Mouse (Mus musculus): ENCODE measurements around the gene Ly6g6f. TPM values are rescaled to one million over a fixed set of nuclear protein-coding genes. Genes with fewer than 3 reads are reported as not detected.

Ly6g6f gene
- total and polyA plus RNA-seq, 3 experiments, result 0.88 to 3.0 TPM; not detected in 1

DNA sequence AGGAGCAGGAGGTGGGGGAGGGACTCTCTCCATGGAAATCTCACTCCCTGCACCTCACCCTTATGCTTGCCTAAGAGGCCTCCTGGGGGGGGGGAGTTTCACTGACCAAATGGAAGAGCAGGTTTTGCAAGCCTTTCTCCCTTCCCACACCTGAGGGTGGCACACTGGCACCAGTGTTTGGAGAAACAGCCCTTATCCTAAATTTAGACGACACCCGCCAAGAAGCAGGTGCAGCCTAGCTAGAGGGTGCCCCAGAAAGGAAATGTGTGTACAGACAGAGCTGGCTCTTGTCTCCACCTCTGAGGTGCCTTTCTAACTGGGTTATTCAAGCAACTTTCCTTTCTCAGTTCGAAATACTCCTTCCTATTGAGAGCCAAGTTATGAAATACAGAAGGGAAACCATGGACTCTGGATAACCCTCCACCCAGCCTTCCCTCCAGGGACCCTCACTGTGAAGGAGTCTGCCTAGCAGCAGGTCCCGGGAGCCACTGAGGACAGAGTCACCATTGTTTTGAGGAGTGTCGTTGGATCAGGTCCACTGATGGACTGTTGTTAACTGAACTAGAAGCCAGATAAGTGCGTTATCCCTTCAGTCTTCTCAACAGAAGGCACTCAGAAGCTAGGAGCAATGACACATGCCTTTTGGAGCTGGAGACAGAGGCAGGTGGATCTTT is 14.7 kb downstream of the Ly6g6f start:
- Histone ChIP-seq H3K9me3 (replicated peaks; ENCODE audit: insufficient read depth, low read length) (no peaks in the 10 kb centered on the region), H3K27ac (ENCODE audit: control insufficient read depth, low read depth, low read length) (no peak overlapping the region), H3K9ac (ENCODE audit: control insufficient read depth, low read depth, low read length, poor library complexity, severe bottlenecking) (no peak overlapping the region), H3K27me3 (ENCODE audit: control insufficient read depth in 1 of 2, insufficient read depth in 2 of 2, low read length in 2 of 2) (no peaks in the 10 kb centered on the region), H3K79me2 (ENCODE audit: control insufficient read depth, insufficient read depth, low read length, poor library complexity) (no peaks in the 10 kb centered on the region), H3K36me3 (ENCODE audit: control insufficient read depth in 1 of 2, insufficient read depth in 2 of 2, low read length in 2 of 2) (no peaks in the 10 kb centered on the region; a peak in 1 of 4 replicates), H3K4me1 (ENCODE audit: control insufficient read depth in 1 of 2, insufficient read depth in 2 of 2, low read length in 2 of 2) (peaks cover 0 to 16% of the 10 kb centered on the region in 2 experiments; a peak in 3 of 4 replicates), H3K4me3 (ENCODE audit: control insufficient read depth in 1 of 2, insufficient read depth in 1 of 2, low read depth in 2 of 2, low read length in 2 of 2) (no peak overlapping the region)
- no peak for DNase-seq (ENCODE audit: low read depth, low spot score)
- TF ChIP-seq MYB (IDR thresholded peaks at IDR 0.05; ENCODE audit: low read depth, low read length) (0 out of 2 replicates have a peak, but pooled peaks have one; percentile 8), ZKSCAN1 (IDR thresholded peaks at IDR 0.05; ENCODE audit: low read depth, low read length) (no peak)

DNA sequence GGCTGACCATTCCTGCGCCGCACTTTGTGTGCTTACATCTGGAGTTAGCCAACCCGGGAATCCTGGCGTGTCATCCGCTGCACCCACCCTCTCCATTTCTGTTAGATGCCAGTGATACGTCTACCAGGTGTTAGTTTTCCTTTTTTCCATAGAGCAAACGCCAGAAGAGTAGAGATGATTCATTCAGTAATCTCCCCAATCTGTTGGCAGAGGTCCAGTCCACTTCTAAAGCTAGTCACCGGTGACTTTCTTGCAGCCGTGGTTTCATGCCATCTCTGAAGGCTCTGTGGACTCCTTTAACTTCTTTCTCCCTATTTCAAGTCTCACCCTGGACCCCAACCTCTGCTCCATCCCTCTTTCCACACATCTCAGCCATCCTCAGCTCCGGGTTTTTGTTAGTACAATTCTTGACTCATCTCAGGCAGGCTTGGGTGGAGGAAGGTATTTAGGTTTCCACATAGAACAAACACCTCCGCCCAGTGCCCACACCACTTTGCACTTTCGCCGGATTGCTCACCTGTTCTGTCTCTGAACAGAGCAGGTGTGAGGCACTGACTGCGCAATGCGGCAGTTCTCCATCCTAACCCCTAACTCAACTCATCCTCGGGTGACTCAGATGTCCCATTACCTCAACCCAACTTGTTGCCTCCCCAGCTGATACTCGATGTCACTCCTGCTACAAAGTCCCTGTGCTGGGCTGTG is 17.0 kb downstream of the Ly6g6f start:
- H3K4me1 ChIP-seq (ENCODE audit: control insufficient read depth in 1 of 2, insufficient read depth in 2 of 2, low read length in 2 of 2), result peaks cover 0 to 16% of the 10 kb centered on the region in 2 experiments; a peak in 3 of 4 replicates
- H3K36me3 ChIP-seq (ENCODE audit: control insufficient read depth in 1 of 2, insufficient read depth in 2 of 2, low read length in 2 of 2), result no peaks in the 10 kb centered on the region; a peak in 1 of 4 replicates
- no peak overlapping the region for H3K4me3 ChIP-seq (ENCODE audit: control insufficient read depth in 1 of 2, insufficient read depth in 1 of 2, low read depth in 2 of 2, low read length in 2 of 2)

DNA sequence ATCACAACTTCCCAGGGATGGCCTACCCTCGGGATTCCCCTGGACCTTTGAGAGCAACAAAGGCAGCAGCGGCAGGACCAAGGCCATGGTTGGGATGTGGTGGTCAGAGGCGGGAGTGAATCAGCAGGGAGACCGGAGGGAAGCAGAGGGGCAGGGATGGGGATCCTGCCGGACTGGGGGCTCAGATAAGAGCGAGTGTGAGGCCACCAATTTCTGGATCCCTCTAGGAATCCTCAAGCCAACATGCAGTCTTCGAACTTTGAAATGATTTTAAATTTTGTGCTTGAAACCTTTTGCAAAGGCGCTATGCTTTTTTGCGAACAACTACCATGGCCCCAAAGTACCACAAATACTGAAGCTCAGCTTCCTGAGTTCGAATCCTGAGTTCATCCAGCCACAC is 19.3 kb downstream of the Ly6g6f start, which contains the start of gene Mpig6b:
Mpig6b (minus strand) TSS at position 101 of the 400 bp plus-strand sequence.
- Histone ChIP-seq H3K9ac (ENCODE audit: control insufficient read depth, low read depth, low read length, poor library complexity, severe bottlenecking) (no peak within 1 kb of the TSS), H3K9me3 (replicated peaks; ENCODE audit: insufficient read depth, low read length) (no peaks in the 10 kb centered on the region), H3K4me3 (ENCODE audit: control insufficient read depth in 1 of 2, insufficient read depth in 1 of 2, low read depth in 2 of 2, low read length in 2 of 2) (no peak within 1 kb of the TSS), H3K79me2 (ENCODE audit: control insufficient read depth, insufficient read depth, low read length, poor library complexity) (no peaks in the 10 kb centered on the region), H3K4me1 (ENCODE audit: control insufficient read depth in 1 of 2, insufficient read depth in 2 of 2, low read length in 2 of 2) (peaks cover 0 to 15% of the 10 kb centered on the region in 2 experiments; a peak in 3 of 4 replicates), H3K27me3 (ENCODE audit: control insufficient read depth in 1 of 2, insufficient read depth in 2 of 2, low read length in 2 of 2) (no peaks in the 10 kb centered on the region), H3K36me3 (ENCODE audit: control insufficient read depth in 1 of 2, insufficient read depth in 2 of 2, low read length in 2 of 2) (no peaks in the 10 kb centered on the region; a peak in 1 of 4 replicates), H3K27ac (ENCODE audit: control insufficient read depth, low read depth, low read length) (no peak within 1 kb of the TSS)
- TF ChIP-seq POLR2AphosphoS2 (IDR thresholded peaks at IDR 0.05; ENCODE audit: low read length), result no peak
- no peak for TF ChIP-seq MAX (IDR thresholded peaks at IDR 0.05; ENCODE audit: low read length)
- TF ChIP-seq MAZ (IDR thresholded peaks at IDR 0.05; ENCODE audit: low read depth, low read length), result no peak
- TF ChIP-seq JUND (IDR thresholded peaks at IDR 0.05; ENCODE audit: low read depth, low read length), result no peak
- no peak for TF ChIP-seq SIN3A (IDR thresholded peaks at IDR 0.05; ENCODE audit: low read length)
- TF ChIP-seq RAD21 (IDR thresholded peaks at IDR 0.05; ENCODE audit: low read depth, low read length), result no peak
- TF ChIP-seq NELFE (IDR thresholded peaks at IDR 0.05; ENCODE audit: low read depth, low read length), result no peak
- TF ChIP-seq MXI1 (IDR thresholded peaks at IDR 0.05; ENCODE audit: low read depth, low read length), result no peak
- no peak for TF ChIP-seq GATA1 (IDR thresholded peaks at IDR 0.05; ENCODE audit: low read depth, low read length)
- TF ChIP-seq ZNF384 (IDR thresholded peaks at IDR 0.05; ENCODE audit: low read depth, low read length), result no peak
- TF ChIP-seq MAFK (IDR thresholded peaks at IDR 0.05; ENCODE audit: borderline replicate concordance, low read depth, low read length), result no peak
- no peak for TF ChIP-seq ETS1 (IDR thresholded peaks at IDR 0.05; ENCODE audit: low read depth, low read length)
- TF ChIP-seq POLR2AphosphoS5 (IDR thresholded peaks at IDR 0.05; ENCODE audit: borderline replicate concordance, low read depth, low read length), result no peak
- TF ChIP-seq ELF1 (IDR thresholded peaks at IDR 0.05; ENCODE audit: low read depth, low read length), result no peak
- no peak for TF ChIP-seq POLR2A (IDR thresholded peaks at IDR 0.05; ENCODE audit: control insufficient read depth in 1 of 2, insufficient read depth in 1 of 2, low read depth in 1 of 2, low read length in 2 of 2, poor library complexity in 1 of 2)
- TF ChIP-seq GABPA (IDR thresholded peaks at IDR 0.05; ENCODE audit: low read depth, low read length), result no peak
- TF ChIP-seq RCOR1 (IDR thresholded peaks at IDR 0.05; ENCODE audit: low read depth, low read length), result no peak
- no peak for TF ChIP-seq MYB (IDR thresholded peaks at IDR 0.05; ENCODE audit: low read depth, low read length)
- TF ChIP-seq BHLHE40 (IDR thresholded peaks at IDR 0.05; ENCODE audit: borderline replicate concordance, low read depth, low read length), result no peak
- no peak for TF ChIP-seq TCF12 (IDR thresholded peaks at IDR 0.05; ENCODE audit: low read depth, low read length)
- DNase-seq (ENCODE audit: low read depth, low spot score), result no peak

More for the DNA sequence above, 17.0 kb downstream of the Ly6g6f start:
- DNase-seq (ENCODE audit: low read depth, low spot score), result peak; percentile 50
- Histone ChIP-seq H3K9ac (ENCODE audit: control insufficient read depth, low read depth, low read length, poor library complexity, severe bottlenecking) (no peak overlapping the region), H3K79me2 (ENCODE audit: control insufficient read depth, insufficient read depth, low read length, poor library complexity) (no peaks in the 10 kb centered on the region), H3K27ac (ENCODE audit: control insufficient read depth, low read depth, low read length) (no peak overlapping the region), H3K9me3 (replicated peaks; ENCODE audit: insufficient read depth, low read length) (no peaks in the 10 kb centered on the region), H3K27me3 (ENCODE audit: control insufficient read depth in 1 of 2, insufficient read depth in 2 of 2, low read length in 2 of 2) (no peaks in the 10 kb centered on the region)
- TF ChIP-seq HCFC1 (IDR thresholded peaks at IDR 0.05; ENCODE audit: low read depth, low read length) (no peak), CHD2 (IDR thresholded peaks at IDR 0.05; ENCODE audit: low read length) (no peak), GATA1 (IDR thresholded peaks at IDR 0.05; ENCODE audit: low read depth, low read length) (peak; percentile 45; the same call in 1 of the 2 replicates), USF1 (IDR thresholded peaks at IDR 0.05; ENCODE audit: low read depth, low read length) (no peak), MXI1 (IDR thresholded peaks at IDR 0.05; ENCODE audit: low read depth, low read length) (no peak), EP300 (IDR thresholded peaks at IDR 0.05; ENCODE audit: low read depth in 1 of 2, low read length in 2 of 2) (peak in 1 of 2 experiments; percentile 17; a peak in 1 of 4 replicates), NRF1 (IDR thresholded peaks at IDR 0.05; ENCODE audit: insufficient read depth, low read depth, low read length, poor library complexity, severe bottlenecking) (no peak), ZNF384 (IDR thresholded peaks at IDR 0.05; ENCODE audit: low read depth, low read length) (no peak), JUND (IDR thresholded peaks at IDR 0.05; ENCODE audit: low read depth, low read length) (0 out of 2 replicates have a peak, but pooled peaks have one; percentile 38), CHD1 (IDR thresholded peaks at IDR 0.05; ENCODE audit: low read depth, low read length) (no peak)
